Mouse (Mus musculus): ENCODE results near the gene Rgs3. TPM values are rescaled to one million over a fixed set of nuclear protein-coding genes. Genes with fewer than 3 reads are reported as not detected.

The Rgs3 gene
- polyA plus RNA-seq, 1 experiment from 2014 or later = 35.4 TPM

- H3K27me3 ChIP-seq (replicated peaks; ENCODE audit: low read depth, poor library complexity, severe bottlenecking) = no peaks in the 10 kb centered on the region
- H3K4me1 ChIP-seq = peaks cover 48% of the 10 kb centered on the region
- H3K4me3 ChIP-seq = no peak overlapping the region
- WGBS = 61% methylated on average over 22 of the region's 22 CpGs
- H3K9me3 ChIP-seq = no peaks in the 10 kb centered on the region
- no peak for DNase-seq (ENCODE audit: low spot score)
- no peaks in the 10 kb centered on the region for H3K36me3 ChIP-seq (replicated peaks)
- H3K27ac ChIP-seq (replicated peaks) = peak overlapping the region; percentile 42; the same call in 1 of the 2 replicates
Measured at GRCm38 (mm10) chr4:62612601-62613501, 53.2 kb downstream of the Rgs3 start.

- H3K9me3 ChIP-seq = no peaks in the 10 kb centered on the region
- H3K4me1 ChIP-seq = peaks cover 47% of the 10 kb centered on the region
- no peak overlapping the region for H3K4me3 ChIP-seq
- DNase-seq (ENCODE audit: low spot score) = no peak
- 78% methylated on average over 13 of the region's 13 CpGs for WGBS
- no peaks in the 10 kb centered on the region for H3K36me3 ChIP-seq (replicated peaks)
- no peaks in the 10 kb centered on the region for H3K27me3 ChIP-seq (replicated peaks; ENCODE audit: low read depth, poor library complexity, severe bottlenecking)
- H3K27ac ChIP-seq (replicated peaks) = peak overlapping the region; percentile 42; the same call in 1 of the 2 replicates
Measured at GRCm38 (mm10) chr4:62613646-62614365, 54.2 kb downstream of the Rgs3 start.

GRCm38 (mm10) chr4:62617856-62618440 is 58.3 kb downstream of the Rgs3 start:
- Histone ChIP-seq H3K4me3 (no peak overlapping the region), H3K27ac (replicated peaks) (peak overlapping the region; percentile 73), H3K27me3 (replicated peaks; ENCODE audit: low read depth, poor library complexity, severe bottlenecking) (no peaks in the 10 kb centered on the region), H3K36me3 (replicated peaks) (no peaks in the 10 kb centered on the region), H3K4me1 (peaks cover 53% of the 10 kb centered on the region), H3K9me3 (no peaks in the 10 kb centered on the region)
- DNase-seq (ENCODE audit: low spot score) = no peak
- 82% methylated on average over 9 of the region's 9 CpGs for WGBS

- peak overlapping the region; percentile 31 for H3K4me3 ChIP-seq
- H3K27me3 ChIP-seq (replicated peaks; ENCODE audit: low read depth, poor library complexity, severe bottlenecking) = no peaks in the 10 kb centered on the region
- H3K9me3 ChIP-seq = no peaks in the 10 kb centered on the region
- H3K4me1 ChIP-seq = peaks cover 55% of the 10 kb centered on the region
- H3K36me3 ChIP-seq (replicated peaks) = no peaks in the 10 kb centered on the region
- peak overlapping the region; percentile 73 for H3K27ac ChIP-seq (replicated peaks)
- WGBS = 30% methylated on average over 16 of the region's 16 CpGs
- peak; percentile 53 for DNase-seq (ENCODE audit: low spot score)
Measured at GRCm38 (mm10) chr4:62619232-62619964, 59.8 kb downstream of the Rgs3 start.

GRCm38 (mm10) chr4:62619965-62620244 is 60.3 kb downstream of the Rgs3 start:
- no peak for DNase-seq (ENCODE audit: low spot score)
- peak overlapping the region; percentile 73 for H3K27ac ChIP-seq (replicated peaks)
- no peaks in the 10 kb centered on the region for H3K36me3 ChIP-seq (replicated peaks)
- H3K27me3 ChIP-seq (replicated peaks; ENCODE audit: low read depth, poor library complexity, severe bottlenecking) = no peaks in the 10 kb centered on the region
- WGBS = 88% methylated on average over 3 of the region's 3 CpGs
- H3K4me1 ChIP-seq = peaks cover 60% of the 10 kb centered on the region
- H3K4me3 ChIP-seq = peak overlapping the region; percentile 31
- no peaks in the 10 kb centered on the region for H3K9me3 ChIP-seq

GRCm38 (mm10) chr4:62621151-62621550 is 61.5 kb downstream of the Rgs3 start:
- Histone ChIP-seq H3K36me3 (replicated peaks) (peaks cover 3% of the 10 kb centered on the region; the same call in 1 of the 2 replicates), H3K4me3 (peak overlapping the region; percentile 20; the same call in 1 of the 2 replicates), H3K9me3 (no peaks in the 10 kb centered on the region), H3K27me3 (replicated peaks; ENCODE audit: low read depth, poor library complexity, severe bottlenecking) (no peaks in the 10 kb centered on the region), H3K27ac (replicated peaks) (peak overlapping the region; percentile 83), H3K4me1 (peaks cover 72% of the 10 kb centered on the region)
- 86% methylated on average over 9 of the region's 9 CpGs for whole genome bisulfite sequencing
- no peak for DNase-seq (ENCODE audit: low spot score)

GRCm38 (mm10) chr4:62621880-62622675 is 62.4 kb downstream of the Rgs3 start:
- Histone ChIP-seq H3K9me3 (no peaks in the 10 kb centered on the region), H3K36me3 (replicated peaks) (peaks cover 3% of the 10 kb centered on the region; the same call in 1 of the 2 replicates), H3K27me3 (replicated peaks; ENCODE audit: low read depth, poor library complexity, severe bottlenecking) (no peaks in the 10 kb centered on the region), H3K27ac (replicated peaks) (peak overlapping the region; percentile 83), H3K4me3 (peak overlapping the region; percentile 25), H3K4me1 (peaks cover 82% of the 10 kb centered on the region)
- WGBS = 58% methylated on average over 14 of the region's 14 CpGs
- peak; percentile 44 for DNase-seq (ENCODE audit: low spot score)

GRCm38 (mm10) chr4:62623251-62624015 is 63.8 kb downstream of the Rgs3 start:
- Histone ChIP-seq H3K27me3 (replicated peaks; ENCODE audit: low read depth, poor library complexity, severe bottlenecking) (no peaks in the 10 kb centered on the region), H3K36me3 (replicated peaks) (peaks cover 3% of the 10 kb centered on the region; the same call in 1 of the 2 replicates), H3K27ac (replicated peaks) (peak overlapping the region; percentile 89), H3K4me3 (no peak overlapping the region), H3K4me1 (peaks cover 91% of the 10 kb centered on the region), H3K9me3 (no peaks in the 10 kb centered on the region)
- 82% methylated on average over 13 of the region's 13 CpGs for WGBS
- DNase-seq (ENCODE audit: low spot score) = no peak

GRCm38 (mm10) chr4:62624679-62625450 is 65.2 kb downstream of the Rgs3 start:
- Histone ChIP-seq H3K27me3 (replicated peaks; ENCODE audit: low read depth, poor library complexity, severe bottlenecking) (no peaks in the 10 kb centered on the region), H3K36me3 (replicated peaks) (peaks cover 3% of the 10 kb centered on the region; the same call in 1 of the 2 replicates), H3K27ac (replicated peaks) (peak overlapping the region; percentile 89), H3K9me3 (no peaks in the 10 kb centered on the region), H3K4me1 (peaks cover 90% of the 10 kb centered on the region), H3K4me3 (peak overlapping the region; percentile 16; the same call in 1 of the 2 replicates)
- WGBS = 32% methylated on average over 15 of the region's 15 CpGs
- DNase-seq (ENCODE audit: low spot score) = peak; percentile 83

- 57% methylated on average over 19 of the region's 19 CpGs for WGBS
- peak; percentile 50 for DNase-seq (ENCODE audit: low spot score)
- Histone ChIP-seq H3K9me3 (no peaks in the 10 kb centered on the region), H3K27ac (replicated peaks) (peak overlapping the region; percentile 89), H3K4me1 (peaks cover 94% of the 10 kb centered on the region), H3K4me3 (peak overlapping the region; percentile 16; the same call in 1 of the 2 replicates), H3K27me3 (replicated peaks; ENCODE audit: low read depth, poor library complexity, severe bottlenecking) (no peaks in the 10 kb centered on the region), H3K36me3 (replicated peaks) (peaks cover 3% of the 10 kb centered on the region; the same call in 1 of the 2 replicates)
Measured at GRCm38 (mm10) chr4:62625451-62626061, 65.9 kb downstream of the Rgs3 start.

Data from embryonic facial prominence, embryonic 10.5 days (tissue).